Mouse (Mus musculus): ENCODE data around the gene Tmub1. TPM values are rescaled to one million over a fixed set of nuclear protein-coding genes. Genes with fewer than 3 reads are reported as not detected.
"Not testable (repeated sequence)": the region's sequence is repeated elsewhere in the genome, so short reads cannot be mapped to it uniquely, and the experiment has no call there.

Gene Tmub1
- polyA plus RNA-seq, 1 experiment from 2014 or later = 23.8 TPM

GRCm38 (mm10) chr5:24396254-24396653, 51.4 kb downstream of the Tmub1 start:
- H3K36me3 ChIP-seq (ENCODE audit: control insufficient read depth, insufficient read depth, low read length) = peaks cover 11% of the 10 kb centered on the region; the same call in 1 of the 2 replicates
- H3K9me3 ChIP-seq (ENCODE audit: control insufficient read depth, low read length); ATAC-seq (ENCODE audit: low FRiP score, low TSS enrichment); H3K4me1 ChIP-seq (ENCODE audit: control insufficient read depth, insufficient read depth, low read length); H3K27ac ChIP-seq (ENCODE audit: low read depth, low read length); H3K9ac ChIP-seq (ENCODE audit: low read depth, low read length); H3K4me3 ChIP-seq (ENCODE audit: low read length); H3K27me3 ChIP-seq (ENCODE audit: control insufficient read depth, insufficient read depth, low read length); H3K4me2 ChIP-seq (replicated peaks; ENCODE audit: low read depth, low read length): not testable (repeated sequence)
- WGBS = 86% methylated on average over 6 of the region's 6 CpGs

Other genes with a start within 250 kb of the Tmub1 start
- gene Kcnh2, start 96.2 kb downstream of the Tmub1 start, polyA plus RNA-seq (2014; fragmentation: Nextera tagmentation; extraction: Ambion mirVana) = 4.6 and 5.7 TPM in 2 replicates
- 6.3 and 12.0 TPM in 2 replicates for gene Nos3, start 83.0 kb downstream of the Tmub1 start, polyA plus RNA-seq (2014; fragmentation: Nextera tagmentation; extraction: Ambion mirVana)
- 1.1 and 1.3 TPM in 2 replicates for gene Atg9b, start 55.7 kb downstream of the Tmub1 start, polyA plus RNA-seq (2014; fragmentation: Nextera tagmentation; extraction: Ambion mirVana)
- gene Abcb8, start 54.2 kb downstream of the Tmub1 start, polyA plus RNA-seq (2014; fragmentation: Nextera tagmentation; extraction: Ambion mirVana) = 44.9 and 55.0 TPM in 2 replicates
- gene Asic3, start 34.5 kb downstream of the Tmub1 start, polyA plus RNA-seq (2014; fragmentation: Nextera tagmentation; extraction: Ambion mirVana) = 0.57 and 0.60 TPM in 2 replicates
- gene Cdk5, start 24.3 kb downstream of the Tmub1 start, polyA plus RNA-seq (2014; fragmentation: Nextera tagmentation; extraction: Ambion mirVana) = 45.5 and 60.2 TPM in 2 replicates
- gene Slc4a2, start 24.0 kb downstream of the Tmub1 start, polyA plus RNA-seq (2014; fragmentation: Nextera tagmentation; extraction: Ambion mirVana) = 21.6 and 26.8 TPM in 2 replicates
- gene Fastk, start 2.6 kb downstream of the Tmub1 start, polyA plus RNA-seq (2014; fragmentation: Nextera tagmentation; extraction: Ambion mirVana) = 104 and 105 TPM in 2 replicates
- 19.7 and 24.7 TPM in 2 replicates for gene Agap3, start 4.3 kb upstream of the Tmub1 start, polyA plus RNA-seq (2014; fragmentation: Nextera tagmentation; extraction: Ambion mirVana)
- gene Gbx1, start 79.3 kb upstream of the Tmub1 start, polyA plus RNA-seq (2014; fragmentation: Nextera tagmentation; extraction: Ambion mirVana) = 0.05 TPM in 1 of 2 replicates, not detected in the other
- gene Asb10, start 93.1 kb upstream of the Tmub1 start, polyA plus RNA-seq (2014; fragmentation: Nextera tagmentation; extraction: Ambion mirVana) = 0.54 and 0.91 TPM in 2 replicates
- gene 4931409K22Rik, start 109.0 kb upstream of the Tmub1 start, polyA plus RNA-seq (2014; fragmentation: Nextera tagmentation; extraction: Ambion mirVana) = 0.26 and 0.34 TPM in 2 replicates
- gene Abcf2, start 129.6 kb upstream of the Tmub1 start, polyA plus RNA-seq (2014; fragmentation: Nextera tagmentation; extraction: Ambion mirVana) = 102 and 121 TPM in 2 replicates
- gene Chpf2, start 138.9 kb upstream of the Tmub1 start, polyA plus RNA-seq (2014; fragmentation: Nextera tagmentation; extraction: Ambion mirVana) = 8.3 and 11.0 TPM in 2 replicates
- gene Smarcd3, start 176.6 kb upstream of the Tmub1 start, polyA plus RNA-seq (2014; fragmentation: Nextera tagmentation; extraction: Ambion mirVana) = 40.4 and 41.1 TPM in 2 replicates
- gene Nub1, start 237.7 kb upstream of the Tmub1 start, polyA plus RNA-seq (2014; fragmentation: Nextera tagmentation; extraction: Ambion mirVana) = 33.9 and 45.0 TPM in 2 replicates